8 mouse cellular contexts compared by ENCODE assay signal in genomic region chr10:63242798-63243435, GRCm38 (mm10). TPM values are rescaled to one million over a fixed set of nuclear protein-coding genes. Genes with fewer than 3 reads are reported as not detected.
DNase-seq lines count a peak whose midpoint lies in the region; ATAC-seq and TF ChIP-seq lines count a peak whose summit lies in the region.

No protein-coding gene starts in this region.

- H3K79me2 ChIP-seq in liver, adult 2 months (ENCODE audit: control insufficient read depth, insufficient read depth, low read length), result peaks cover 3% of the 10 kb centered on the region; the same call in 1 of the 2 replicates

- H3K4me2 ChIP-seq in heart, embryonic 14.5 days (ENCODE audit: low read length), result peak overlapping the region; percentile 75

- TF ChIP-seq CTCF in liver, adult 2 months (IDR thresholded peaks at IDR 0.05; ENCODE audit: low read depth, low read length), result no peak

- DNase-seq in liver, adult 2 months (ENCODE audit: extremely low read depth, low read depth, low spot score), result peak; percentile 37
- DNase-seq in liver, result no peak
- peak; percentile 11 for DNase-seq in lung, postnatal 25 days (ENCODE audit: low spot score)
- no peak for DNase-seq in B cell, adult 2 months
- DNase-seq in right cerebral cortex, postnatal 25 days, result no peak

- H3K4me1 ChIP-seq in liver, adult 2 months (ENCODE audit: control insufficient read depth, insufficient read depth, low read length), result peaks cover 11% of the 10 kb centered on the region; the same call in 1 of the 2 replicates
- peaks cover 7% of the 10 kb centered on the region; the same call in 1 of the 2 replicates for H3K4me1 ChIP-seq in brown adipose tissue, adult 24 weeks (ENCODE audit: control insufficient read depth, insufficient read depth, insufficient read length, low read length)
- peaks cover 0 to 17% of the 10 kb centered on the region in 2 experiments; a peak in 3 of 4 replicates for H3K4me1 ChIP-seq in heart, embryonic 14.5 days (ENCODE audit: control insufficient read depth in 2 of 2, insufficient read depth in 2 of 2, low read length in 2 of 2)

- peaks cover 8% of the 10 kb centered on the region for H3K36me3 ChIP-seq in liver, adult 2 months (ENCODE audit: control insufficient read depth, insufficient read depth, low read length)
- peaks cover 14% of the 10 kb centered on the region for H3K36me3 ChIP-seq in heart, embryonic 14.5 days (ENCODE audit: control insufficient read depth, insufficient read depth, low read length)

- 16% methylated on average over 12 of the region's 12 CpGs for WGBS in liver, adult 2 months
- WGBS in heart, embryonic 14.5 days, result 20% methylated on average over 12 of the region's 12 CpGs

- H3K27me3 ChIP-seq in liver, adult 2 months (ENCODE audit: control insufficient read depth, insufficient read depth, low read length), result no peaks in the 10 kb centered on the region
- no peaks in the 10 kb centered on the region for H3K27me3 ChIP-seq in heart, embryonic 14.5 days (ENCODE audit: control insufficient read depth, insufficient read depth, low read length)

- no peak for ATAC-seq in heart, embryonic 14.5 days (ENCODE audit: insufficient number of reproducible peaks, insufficient read depth, low FRiP score, low read depth)
- no peak for ATAC-seq in megakaryocyte-erythroid progenitor cell, adult 5-6 weeks (replicated peaks; ENCODE audit: low FRiP score, low TSS enrichment, poor library complexity, severe bottlenecking)

- no peak overlapping the region; the same call in 1 of the 2 replicates for H3K9ac ChIP-seq in liver, adult 2 months (ENCODE audit: low read depth, low read length)
- H3K9ac ChIP-seq in heart, embryonic 14.5 days (ENCODE audit: low read length), result peak overlapping the region; percentile 67

- TF ChIP-seq POLR2A in liver, adult 2 months (IDR thresholded peaks at IDR 0.05; ENCODE audit: extremely low read depth, insufficient read depth, low read length), result no peak

- no peak overlapping the region for H3K27ac ChIP-seq in liver, adult 2 months (replicated peaks; ENCODE audit: insufficient read depth, low read depth, low read length)
- 0 out of 2 replicates have a peak overlapping the region, but pooled peaks have one; percentile 4 for H3K27ac ChIP-seq in brown adipose tissue, adult 24 weeks (replicated peaks; ENCODE audit: low read depth, low read length)
- no peak overlapping the region for H3K27ac ChIP-seq in heart, embryonic 14.5 days (replicated peaks in 1 of 2; ENCODE audit: control insufficient read depth in 1 of 2, insufficient read depth in 1 of 2, low read depth in 2 of 2, low read length in 2 of 2)

- H3K9me3 ChIP-seq in heart, embryonic 14.5 days (ENCODE audit: control insufficient read depth, low read length), result no peaks in the 10 kb centered on the region

- peak overlapping the region; percentile 57; the same call in 1 of the 2 replicates for H3K4me3 ChIP-seq in liver, adult 2 months (ENCODE audit: insufficient read depth, low read depth, low read length)
- peak overlapping the region; percentile 37 for H3K4me3 ChIP-seq in brown adipose tissue, adult 24 weeks (ENCODE audit: insufficient read depth, low read depth, low read length)
- H3K4me3 ChIP-seq in heart, embryonic 14.5 days (ENCODE audit: control insufficient read depth in 1 of 2, insufficient read depth in 1 of 2, low read depth in 1 of 2, low read length in 2 of 2), result peak overlapping the region; percentile 41 to 77; a peak in 3 of 4 replicates

RNA-seq across cellular contexts. Expression of gene Herc4, which starts 0.7 kb away (rescaled TPM):
- total RNA-seq in liver, adult 2 months (2014; rRNA removed), result 58.5 and 62.2 TPM in 2 replicates
- 8.3 and 9.0 TPM in 2 replicates for polyA plus RNA-seq in liver, adult 2 months (2012; rRNA removed)
- polyA plus RNA-seq in brown adipose tissue, adult 24 weeks (2012; ENCODE audit: insufficient read depth, insufficient read length, missing spikeins), result 24.5 and 30.8 TPM in 2 replicates
- 39.2 and 39.7 TPM in 2 replicates for polyA plus RNA-seq in heart, embryonic 14.5 days (2014; fragmentation: Nextera tagmentation; extraction: Ambion mirVana)
- 78.6 and 81.4 TPM in 2 replicates for total RNA-seq in megakaryocyte-erythroid progenitor cell, adult 5-6 weeks (2014; fragmentation: Nextera tagmentation)
- 62.7 and 77.5 TPM in 2 replicates for total RNA-seq in megakaryocyte-erythroid progenitor cell, adult 5-6 weeks (2017)

RNA-seq across cellular contexts. Expression of gene Mypn, which starts 39.2 kb away (rescaled TPM):
- under 0.01 TPM in 1 of 2 replicates, not detected in the other for total RNA-seq in liver, adult 2 months (2014; rRNA removed)
- polyA plus RNA-seq in liver, adult 2 months (2012; rRNA removed), result 0.12 TPM in 1 of 2 replicates, not detected in the other
- 1.5 and 2.5 TPM in 2 replicates for polyA plus RNA-seq in brown adipose tissue, adult 24 weeks (2012; ENCODE audit: insufficient read depth, insufficient read length, missing spikeins)
- polyA plus RNA-seq in heart, embryonic 14.5 days (2014; fragmentation: Nextera tagmentation; extraction: Ambion mirVana), result 8.7 and 9.5 TPM in 2 replicates
- not detected in 2 replicates for total RNA-seq in megakaryocyte-erythroid progenitor cell, adult 5-6 weeks (2014; fragmentation: Nextera tagmentation)
- not detected in 2 replicates for total RNA-seq in megakaryocyte-erythroid progenitor cell, adult 5-6 weeks (2017)

Comparison
In these comparisons a context has a peak if more than half of its experiments do, and no peak if none do; other contexts are left out.
1. DNase-seq: peak in liver, adult 2 months (single experiment) and lung, postnatal 25 days (single experiment); none in liver (single experiment), B cell, adult 2 months (0 of 2) and right cerebral cortex, postnatal 25 days (single experiment).
2. Peak in every context shown above with its lines, with median percentiles within 50 percentile points of each other: H3K4me3 ChIP-seq.